Mouse (Mus musculus): ENCODE measurements around the gene Veph1.

DNA sequence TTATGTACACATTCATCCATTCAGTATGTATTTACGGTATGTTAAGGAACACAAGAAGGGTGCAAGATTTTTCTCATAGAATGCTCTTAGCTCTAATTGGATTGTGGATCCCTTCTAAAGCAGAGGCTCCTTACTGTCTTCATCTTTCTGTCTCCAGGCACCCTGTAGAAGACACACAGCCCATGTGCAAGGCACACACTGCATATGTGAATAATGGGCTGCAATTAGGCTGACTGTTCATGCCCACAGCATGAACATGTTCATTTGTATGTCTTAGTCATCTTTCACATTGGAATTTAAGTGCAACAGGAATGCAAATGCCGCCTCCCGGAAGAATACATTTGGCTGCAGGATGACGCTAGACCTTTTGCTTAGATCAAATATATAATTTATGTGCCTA lies 213.7 kb downstream of the Veph1 start:
- TF ChIP-seq CTCF (IDR thresholded peaks at IDR 0.05; ENCODE audit: borderline replicate concordance, control insufficient read depth, extremely low read depth, insufficient read depth, low read length, poor library complexity) (no peak), POLR2A (IDR thresholded peaks at IDR 0.05; ENCODE audit: control insufficient read depth, extremely low read depth, insufficient read depth, low read length, poor library complexity) (no peak)
